Mouse (Mus musculus): ENCODE results near the gene Lrrc45. TPM values are rescaled to one million over a fixed set of nuclear protein-coding genes. Genes with fewer than 3 reads are reported as not detected.
A peak's percentile ranks its signal among the peaks of the same experiment; 100 is the strongest.
"Not testable (repeated sequence)": the region's sequence is repeated elsewhere in the genome, so short reads cannot be mapped to it uniquely, and the experiment has no call there.

The Lrrc45 gene
- polyA plus RNA-seq, 1 experiment from 2014 or later, result 50.6 TPM

DNA sequence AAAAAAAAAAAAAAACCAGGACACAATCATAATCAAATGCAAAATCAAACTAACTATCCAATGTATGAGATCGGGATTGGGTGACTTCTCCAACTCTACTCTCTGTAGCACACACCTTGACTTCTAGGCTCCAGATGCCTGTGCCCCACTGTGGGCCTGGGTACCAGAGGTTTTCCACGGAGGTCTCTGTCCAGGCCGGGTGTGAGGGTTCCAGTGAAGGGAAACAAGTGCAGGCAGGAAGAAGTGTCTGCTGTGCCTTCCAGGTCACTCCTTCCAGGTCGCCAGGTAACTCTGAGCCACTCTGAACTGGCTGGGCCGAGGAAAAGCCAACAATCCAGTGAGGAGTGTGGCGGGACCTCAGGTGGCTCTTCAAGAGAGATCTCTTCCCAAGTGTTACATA is 22.7 kb downstream of the Lrrc45 start:
- no peak for TF ChIP-seq CTCF (IDR thresholded peaks at IDR 0.05)
- H3K27me3 ChIP-seq, result no peaks in the 10 kb centered on the region
- in situ Hi-C loops (cut with MboI; ENCODE audit: low pct_unique_long_range_greater_than_20kb), result no loop called here
- POLR2A ChIA-PET, result no interaction called here
- ATAC-seq (no peak), DNase-seq (ENCODE audit: low read depth, low spot score) (no peak)
- CTCF ChIA-PET, result no interaction called here

- DNase-seq (ENCODE audit: low read depth, low spot score), result no peak
These were observed 27.3 kb downstream of the Lrrc45 start for GRCm38 (mm10) chr11:120740981-120741380.

DNA sequence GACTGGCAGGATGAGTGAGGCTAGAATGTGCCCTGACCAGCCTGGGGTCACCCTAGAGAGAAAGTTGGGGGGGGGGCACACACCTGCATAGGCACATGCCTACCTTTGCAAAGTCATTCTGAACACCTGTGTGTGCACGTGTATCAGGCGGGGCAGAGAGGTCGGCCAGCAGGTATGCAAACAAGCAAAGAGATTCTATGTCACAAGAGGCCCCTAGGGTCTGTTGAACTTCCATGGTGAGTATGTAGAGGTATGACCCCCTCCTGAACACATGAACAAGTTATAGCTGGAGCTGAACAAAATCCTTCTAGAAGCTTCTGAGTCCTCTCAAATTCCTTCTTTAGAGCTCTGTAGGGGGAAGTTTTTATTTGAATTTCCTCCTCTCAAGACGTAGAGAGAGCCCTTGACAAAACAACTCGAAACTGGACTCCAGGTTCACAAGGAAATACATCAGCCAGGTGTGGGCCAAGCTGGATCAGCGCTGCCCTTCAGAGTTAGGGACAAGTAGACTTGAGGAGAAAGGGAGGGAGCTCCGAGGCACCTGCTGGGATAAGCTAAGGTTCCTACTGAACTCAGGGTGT is 30.5 kb downstream of the Lrrc45 start:
- ChIA-PET POLR2A (no interaction called here), CTCF (interaction anchor here (1.5 kb wide), 1 partner anchor 9 kb away, joined by 3 read pairs; no protein-coding TSS in a partner anchor)
- H3K27me3 ChIP-seq, result no peaks in the 10 kb centered on the region
- no peak for TF ChIP-seq CTCF (IDR thresholded peaks at IDR 0.05)
- no peak for ATAC-seq
- no peak for DNase-seq (ENCODE audit: low read depth, low spot score)
- in situ Hi-C loops (cut with MboI; ENCODE audit: low pct_unique_long_range_greater_than_20kb), result no loop called here

More at GRCm38 (mm10) chr11:120740981-120741380, 27.3 kb downstream of the Lrrc45 start:
- no peaks in the 10 kb centered on the region for H3K27me3 ChIP-seq
- CTCF ChIA-PET, result interaction anchor here (1.3 kb wide), 1 partner anchor 9 kb away, joined by 3 read pairs; no protein-coding TSS in a partner anchor
- POLR2A ChIA-PET, result no interaction called here
- in situ Hi-C loops (cut with MboI; ENCODE audit: low pct_unique_long_range_greater_than_20kb), result no loop called here
- TF ChIP-seq CTCF (IDR thresholded peaks at IDR 0.05), result no peak
- ATAC-seq, result no peak

DNA sequence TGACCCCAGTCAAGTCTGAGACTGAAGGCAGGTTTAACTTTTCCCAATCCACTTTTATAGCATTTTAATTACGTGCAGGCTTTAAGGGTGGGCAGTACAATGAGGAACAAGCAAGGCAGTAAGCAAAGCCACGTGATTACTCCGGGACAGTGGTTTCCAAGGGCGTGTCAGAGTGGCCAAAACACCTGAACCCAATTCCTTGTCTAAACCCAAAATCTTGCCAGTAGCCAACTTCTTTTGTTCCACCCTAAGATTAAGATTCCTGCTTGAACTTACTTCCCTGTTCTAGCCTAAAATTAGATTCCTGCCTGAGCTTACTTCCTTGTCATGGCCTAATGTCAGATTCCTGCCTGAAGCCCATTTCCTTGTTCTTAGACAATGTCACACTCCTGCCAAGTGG is 34.2 kb downstream of the Lrrc45 start:
- no peaks in the 10 kb centered on the region for H3K27me3 ChIP-seq
- ChIA-PET CTCF (no interaction called here), POLR2A (no interaction called here)
- no peak for ATAC-seq
- TF ChIP-seq CTCF (IDR thresholded peaks at IDR 0.05), result no peak
- in situ Hi-C loops (cut with MboI; ENCODE audit: low pct_unique_long_range_greater_than_20kb), result no loop called here
- DNase-seq (ENCODE audit: low read depth, low spot score), result no peak

DNA sequence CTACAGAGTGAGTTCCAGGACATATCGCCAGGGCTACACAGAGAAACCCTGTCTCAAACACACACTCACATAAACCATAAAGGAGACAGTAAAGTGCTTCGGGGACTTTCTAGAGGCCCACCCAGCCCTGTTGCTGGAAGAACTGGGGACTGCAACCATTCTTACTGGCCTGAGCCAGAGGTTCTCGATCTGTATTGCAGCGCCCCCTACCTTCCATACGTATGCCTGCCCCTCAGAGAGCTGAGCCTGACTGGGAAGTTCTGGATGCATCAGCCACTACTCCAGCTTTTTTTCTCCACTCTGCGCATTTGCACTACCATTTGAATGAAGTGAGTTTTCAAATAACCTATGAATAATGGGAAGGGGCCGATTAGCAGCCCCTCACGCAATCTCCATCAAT is 35.7 kb downstream of the Lrrc45 start:
- DNase-seq (ENCODE audit: low read depth, low spot score) (no peak), ATAC-seq (no peak)
- in situ Hi-C loops (cut with MboI; ENCODE audit: low pct_unique_long_range_greater_than_20kb), result no loop called here
- peak; percentile 65 for TF ChIP-seq CTCF (IDR thresholded peaks at IDR 0.05)
- POLR2A ChIA-PET, result no interaction called here
- CTCF ChIA-PET, result interaction anchor here (1.2 to 3.5 kb wide), 2 partner anchors 8 to 27 kb away, joined by 3 to 10 read pairs; no protein-coding TSS in a partner anchor
- H3K27me3 ChIP-seq, result no peaks in the 10 kb centered on the region

- CTCF ChIA-PET, result interaction anchor here (3.5 kb wide), 1 partner anchor 25 kb away, joined by 10 read pairs; no protein-coding TSS in a partner anchor
- no peaks in the 10 kb centered on the region for H3K27me3 ChIP-seq
- TF ChIP-seq CTCF (IDR thresholded peaks at IDR 0.05), result no peak
- in situ Hi-C loops (cut with MboI; ENCODE audit: low pct_unique_long_range_greater_than_20kb), result no loop called here
- POLR2A ChIA-PET, result no interaction called here
- DNase-seq (ENCODE audit: low read depth, low spot score), result no peak
- no peak for ATAC-seq
These were observed 37.9 kb downstream of the Lrrc45 start for GRCm38 (mm10) chr11:120751606-120752005.

- no peak for ATAC-seq
- no peak for DNase-seq (ENCODE audit: low read depth, low spot score)
- in situ Hi-C loops (cut with MboI; ENCODE audit: low pct_unique_long_range_greater_than_20kb), result no loop called here
- POLR2A ChIA-PET, result no interaction called here
- no peaks in the 10 kb centered on the region for H3K27me3 ChIP-seq
- no peak for TF ChIP-seq CTCF (IDR thresholded peaks at IDR 0.05)
- CTCF ChIA-PET, result interaction anchor here (1.1 to 2.9 kb wide), 2 partner anchors 15 to 16 kb away, joined by 3 to 10 read pairs; no protein-coding TSS in a partner anchor
These were observed 46.5 kb downstream of the Lrrc45 start for GRCm38 (mm10) chr11:120760236-120760635.

GRCm38 (mm10) chr11:120761811-120762671 is 48.3 kb downstream of the Lrrc45 start:
- in situ Hi-C loops (cut with MboI; ENCODE audit: low pct_unique_long_range_greater_than_20kb), result no loop called here
- ChIA-PET CTCF (interaction anchor here (1.2 kb wide), 1 partner anchor 14 kb away, joined by 5 read pairs; no protein-coding TSS in a partner anchor), POLR2A (no interaction called here)
- no peak for TF ChIP-seq CTCF (IDR thresholded peaks at IDR 0.05)
- H3K27me3 ChIP-seq, result no peaks in the 10 kb centered on the region
- ATAC-seq (peak; percentile 35), DNase-seq (ENCODE audit: low read depth, low spot score) (no peak)

GRCm38 (mm10) chr11:120762672-120763041 is 48.9 kb downstream of the Lrrc45 start, which contains the start of gene Hmga1b:
Hmga1b (plus strand) TSS chr11:120762794.
- POLR2A ChIA-PET; ATAC-seq; DNase-seq (ENCODE audit: low read depth, low spot score); H3K27me3 ChIP-seq; CTCF ChIA-PET; in situ Hi-C loops (cut with MboI; ENCODE audit: low pct_unique_long_range_greater_than_20kb): not testable (repeated sequence)

DNA sequence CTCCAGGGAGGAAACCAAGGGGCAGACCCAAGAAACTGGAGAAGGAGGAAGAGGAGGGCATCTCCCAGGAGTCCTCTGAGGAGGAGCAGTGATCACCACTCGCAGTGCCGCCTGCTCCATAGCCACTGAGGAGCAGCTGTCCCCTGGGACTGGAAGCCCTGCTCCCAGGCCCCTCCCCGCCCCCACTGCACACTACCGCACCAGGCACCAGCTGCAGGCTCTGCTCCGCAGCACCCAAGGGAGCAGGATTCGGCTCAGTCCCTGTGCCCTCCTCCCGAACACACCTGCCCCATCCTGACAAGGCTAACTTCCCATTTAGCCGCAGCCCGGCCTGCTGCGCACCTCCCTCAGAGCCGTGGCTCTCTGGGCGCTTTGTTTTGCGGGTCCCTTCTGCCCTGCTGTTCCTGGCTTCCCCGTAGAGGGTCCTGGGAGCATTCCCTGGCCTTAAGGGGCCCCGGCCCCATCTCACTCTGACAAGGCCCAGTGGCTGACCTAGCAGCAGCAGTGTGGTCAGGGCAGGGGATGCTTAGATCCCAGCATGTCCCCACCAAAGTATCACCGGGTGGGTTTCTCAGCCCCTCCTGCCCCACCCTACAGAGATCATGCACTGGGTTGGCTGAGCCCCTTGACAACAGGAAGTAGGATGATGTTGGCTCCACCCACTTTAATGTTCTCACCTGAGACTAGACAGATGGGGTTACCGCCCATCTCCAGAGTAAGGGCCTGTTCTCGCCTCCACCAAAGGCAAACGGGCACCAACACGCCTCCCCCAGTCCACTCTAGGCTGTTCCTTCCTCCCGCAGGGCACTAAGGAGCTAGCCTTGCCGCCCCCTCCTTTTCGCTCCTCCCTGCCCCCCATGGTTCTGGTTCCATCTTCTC is 49.6 kb downstream of the Lrrc45 start:
- POLR2A ChIA-PET; DNase-seq (ENCODE audit: low read depth, low spot score); CTCF ChIA-PET; in situ Hi-C loops (cut with MboI; ENCODE audit: low pct_unique_long_range_greater_than_20kb); H3K27me3 ChIP-seq: not testable (repeated sequence)
- peak; percentile 26 for ATAC-seq

GRCm38 (mm10) chr11:120767023-120767422 is 53.3 kb downstream of the Lrrc45 start:
- DNase-seq (ENCODE audit: low read depth, low spot score); POLR2A ChIA-PET; ATAC-seq; H3K27me3 ChIP-seq: not testable (repeated sequence)
- CTCF ChIA-PET, result interaction anchor here (1.4 kb wide), 1 partner anchor 9 kb away, joined by 3 read pairs; no protein-coding TSS in a partner anchor
- in situ Hi-C loops (cut with MboI; ENCODE audit: low pct_unique_long_range_greater_than_20kb), result loop anchor here (5.0 kb wide), 1 partner anchor 115 kb away; no protein-coding TSS in a partner anchor

Measured in Patski (cell line).